Mouse (Mus musculus) ovary, adult 10 weeks (tissue): ENCODE data around the gene Ube2r2. TPM values are rescaled to one million over a fixed set of nuclear protein-coding genes. Genes with fewer than 3 reads are reported as not detected.

Experiments
- polyA plus RNA-seq: library from polyadenylated mRNA; stranded (reverse); fragments of 350-450 nt; fragmentation: Illumina TruSeq; extraction: RNeasy Lipid Tissue Mini Kit (QIAGEN cat#74804); gene quantifications from one replicate; pipeline ENCODE4 v1.2.3, GENCODE M21; 2014

The Ube2r2 gene
- polyA plus RNA-seq = 270 TPM

DNA sequence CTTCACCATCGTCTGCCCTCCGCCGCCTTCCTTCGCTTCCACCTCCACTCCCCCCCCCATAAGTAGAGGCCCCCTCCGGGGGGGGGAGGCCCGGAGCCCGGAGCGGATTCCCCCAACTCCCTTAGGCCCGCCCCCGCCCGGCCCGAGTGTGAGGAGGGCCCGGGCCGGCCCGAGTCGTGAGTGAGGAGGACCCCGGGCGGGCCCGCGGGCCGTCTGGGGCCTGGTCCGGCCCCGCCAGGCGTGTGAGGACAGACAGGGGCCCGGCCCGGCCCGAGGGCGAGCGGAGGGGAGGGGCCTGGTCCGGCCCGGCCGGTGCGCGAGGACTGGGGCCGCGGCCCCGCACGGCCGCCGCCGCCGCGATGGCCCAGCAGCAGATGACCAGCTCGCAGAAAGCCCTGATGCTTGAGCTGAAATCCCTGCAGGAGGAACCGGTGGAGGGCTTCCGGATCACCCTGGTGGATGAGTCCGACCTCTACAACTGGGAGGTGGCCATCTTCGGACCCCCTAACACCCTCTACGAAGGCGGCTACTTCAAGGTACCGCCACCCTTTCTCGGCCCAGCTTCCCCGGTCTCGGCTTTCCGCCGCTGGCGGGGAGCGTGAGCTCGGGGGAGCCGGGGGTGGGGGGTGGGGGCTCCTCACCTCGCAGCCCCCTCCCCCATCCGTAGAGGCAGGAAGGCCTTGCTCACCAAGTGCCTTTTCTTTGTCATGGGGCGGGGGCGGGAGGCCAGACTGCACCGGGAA is at the start of gene Ube2r2:
Gene Ube2r2 (plus strand): TSS at position 33 of the 743 bp plus-strand sequence.

GRCm38 (mm10) chr4:41097871-41098576 is 37.5 kb upstream of the Ube2r2 start, which contains the start of gene Aqp3:
Aqp3 (minus strand) TSS chr4:41098183.

GRCm38 (mm10) chr4:41124180-41124951 is 11.2 kb upstream of the Ube2r2 start, which contains the start of gene Nol6:
Nol6 (minus strand) TSS chr4:41124455.

Other genes starting within 250 kb of the Ube2r2 start
- 2.6 TPM for gene Spink4, start 215.7 kb upstream of the Ube2r2 start, polyA plus RNA-seq
- 565 TPM for gene Bag1, start 187.4 kb upstream of the Ube2r2 start, polyA plus RNA-seq
- 171 TPM for gene Chmp5, start 187.3 kb upstream of the Ube2r2 start, polyA plus RNA-seq
- 75.5 TPM for gene Nfx1, start 164.8 kb upstream of the Ube2r2 start, polyA plus RNA-seq
- 0.48 TPM for gene Aqp7, start 87.6 kb upstream of the Ube2r2 start, polyA plus RNA-seq
- 0.26 TPM for gene Aqp3, start 37.6 kb upstream of the Ube2r2 start, polyA plus RNA-seq
- gene Nol6, start 11.3 kb upstream of the Ube2r2 start, polyA plus RNA-seq = 3.9 TPM
- gene Ubap2, start 139.4 kb downstream of the Ube2r2 start, polyA plus RNA-seq = 109 TPM
- gene Dcaf12, start 179.1 kb downstream of the Ube2r2 start, polyA plus RNA-seq = 47.9 TPM
- gene Ubap1, start 213.3 kb downstream of the Ube2r2 start, polyA plus RNA-seq = 50.9 TPM